Mouse (Mus musculus) ES-E14 (cell line): Measurements from ENCODE around the gene Cyp19a1. TPM values are rescaled to one million over a fixed set of nuclear protein-coding genes. Genes with fewer than 3 reads are reported as not detected.
A peak's percentile ranks its signal among the peaks of the same experiment; 100 is the strongest.

Experiments
- DNase-seq: peaks from one replicate; pipeline ENCODE4 v3.0.0-alpha.2; 2013; ENCODE audit warnings: low read depth, low spot score
- H3K27ac ChIP-seq: 2 replicates; pipeline ENCODE4 v1.5.1; 2012; ENCODE audit warnings: low read depth, mild to moderate bottlenecking, low read length, moderate library complexity, mixed read lengths; ENCODE audit not compliant: poor library complexity, insufficient read depth, severe bottlenecking
- H3K36me3 ChIP-seq: 2 replicates; pipeline ENCODE4 v1.6.1; 2012; ENCODE audit warnings: mild to moderate bottlenecking, low read length, moderate library complexity, mixed read lengths; ENCODE audit not compliant: control insufficient read depth, poor library complexity, insufficient read depth, severe bottlenecking
- H3K4me1 ChIP-seq, 2 experiments: fragments of 150-350 bp in 1 of 2; sonication (generic) in 1 of 2; 2 replicates each; pipeline ENCODE4 v1.6.1; 2012; ENCODE audit warnings: low read length in 2 of 2, mild to moderate bottlenecking in 1 of 2, mixed read lengths in 1 of 2; ENCODE audit not compliant: control insufficient read depth in 2 of 2, insufficient read depth in 2 of 2, poor library complexity in 1 of 2
- H3K4me3 ChIP-seq, 2 experiments: fragments of 150-350 bp in 1 of 2; sonication (generic) in 1 of 2; 2 replicates each; pipeline ENCODE4 v1.5.1; 2012; ENCODE audit warnings: low read length in 2 of 2, low read depth in 1 of 2, mild to moderate bottlenecking in 1 of 2, mixed read lengths in 1 of 2; ENCODE audit not compliant: insufficient read depth in 1 of 2, poor library complexity in 1 of 2, severe bottlenecking in 1 of 2
- H3K9ac ChIP-seq: 2 replicates; pipeline ENCODE4 v1.6.1; 2012; ENCODE audit warnings: low read depth, mild to moderate bottlenecking, low read length, mixed read lengths; ENCODE audit not compliant: poor library complexity, insufficient read depth, severe bottlenecking
- H3K9me3 ChIP-seq: fragments of 150-350 bp; sonication (generic); 2 replicates; pipeline ENCODE4 v1.6.1; 2012; ENCODE audit warnings: low read depth, mild to moderate bottlenecking, low read length; ENCODE audit not compliant: control insufficient read depth, insufficient read depth
- CHD2 ChIP-seq: IDR thresholded peaks from 2 replicates; pipeline ENCODE4 v1.6.1; 2014; ENCODE audit warnings: mild to moderate bottlenecking, low read depth, low read length, inconsistent platforms
- HCFC1 ChIP-seq: IDR thresholded peaks from 2 replicates; pipeline ENCODE4 v1.6.1; 2012; ENCODE audit warnings: low read length, inconsistent platforms, borderline replicate concordance; ENCODE audit not compliant: insufficient read depth
- MAFK ChIP-seq: IDR thresholded peaks from 2 replicates; pipeline ENCODE4 v1.6.1; 2014; ENCODE audit warnings: mild to moderate bottlenecking, low read depth, low read length, inconsistent platforms; ENCODE audit not compliant: insufficient read depth
- ZC3H11A ChIP-seq: IDR thresholded peaks from 2 replicates; pipeline ENCODE4 v1.6.1; 2012; ENCODE audit warnings: low read depth, mild to moderate bottlenecking, inconsistent platforms, low read length, borderline replicate concordance
- ZNF384 ChIP-seq: IDR thresholded peaks from 2 replicates; pipeline ENCODE4 v1.6.1; 2012; ENCODE audit warnings: low read depth, low read length, inconsistent platforms
- in situ Hi-C, 2 experiments: fragments of 600-800 bp; cut with MboI; formaldehyde crosslinking; loops; one replicate each; pipeline ENCODE4 v1.15.1; 2025; ENCODE audit warnings: low sequenced_read_pairs in 2 of 2, inconsistent platforms in 1 of 2; ENCODE audit not compliant: unreplicated experiment in 2 of 2
- total RNA-seq: library from RNA; depleted of rRNA; stranded (reverse); fragments of 300-350 nt; gene quantifications from 2 replicates; pipeline ENCODE4 v1.2.3, GENCODE M21; 2012; rRNA removed

Cyp19a1 gene
- total RNA-seq, 1 experiment = not detected

- DNase-seq = no peak
- Histone ChIP-seq H3K4me3 (no peak overlapping the region), H3K9ac (no peak overlapping the region), H3K9me3 (no peaks in the 10 kb centered on the region), H3K36me3 (no peaks in the 10 kb centered on the region), H3K4me1 (no peaks in the 10 kb centered on the region), H3K27ac (no peak overlapping the region)
- TF ChIP-seq HCFC1 (no peak), MAFK (no peak), ZC3H11A (no peak), CHD2 (no peak), ZNF384 (no peak)
- in situ Hi-C loops = no loop called here
These were observed 99.5 kb downstream of the Cyp19a1 start for GRCm38 (mm10) chr9:54168425-54168824.

GRCm38 (mm10) chr9:54163117-54163516 is 104.8 kb downstream of the Cyp19a1 start:
- Histone ChIP-seq H3K9ac (no peak overlapping the region), H3K4me1 (no peaks in the 10 kb centered on the region), H3K36me3 (no peaks in the 10 kb centered on the region), H3K27ac (no peak overlapping the region), H3K4me3 (no peak overlapping the region), H3K9me3 (no peaks in the 10 kb centered on the region)
- in situ Hi-C loops = no loop called here
- TF ChIP-seq MAFK (no peak), ZC3H11A (peak; percentile 50; the same call in 1 of the 2 replicates), CHD2 (no peak)
- DNase-seq = peak; percentile 51

DNA sequence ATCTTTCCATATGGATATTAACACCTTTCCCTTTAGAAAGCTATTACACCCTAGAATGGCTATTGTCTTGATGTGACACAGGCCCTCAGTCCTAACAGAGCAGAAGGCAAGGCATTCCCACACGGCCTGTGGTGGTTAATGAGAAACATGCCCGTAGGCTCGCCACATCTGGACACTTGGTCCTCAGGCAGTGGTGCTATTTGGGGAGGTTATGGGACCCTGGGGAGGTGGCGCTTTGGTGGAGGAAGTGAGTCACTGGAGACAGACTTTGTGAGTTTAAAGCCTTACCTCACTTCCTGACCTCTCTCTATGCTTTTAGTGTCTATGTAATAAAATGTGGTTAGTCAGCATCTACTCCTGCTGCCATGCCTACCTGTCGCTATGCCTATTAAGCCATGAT is 114.2 kb downstream of the Cyp19a1 start:
- no peak overlapping the region for H3K9ac ChIP-seq
- in situ Hi-C loops = no loop called here
- H3K36me3 ChIP-seq = no peaks in the 10 kb centered on the region
- TF ChIP-seq ZNF384 = no peak
- no peak overlapping the region for H3K4me3 ChIP-seq
- no peaks in the 10 kb centered on the region for H3K4me1 ChIP-seq
- DNase-seq = no peak
- H3K9me3 ChIP-seq = no peaks in the 10 kb centered on the region
- H3K27ac ChIP-seq = no peak overlapping the region

- no peak for DNase-seq
- in situ Hi-C loops = no loop called here
- H3K9ac ChIP-seq = no peak overlapping the region
- no peak overlapping the region for H3K27ac ChIP-seq
- no peaks in the 10 kb centered on the region for H3K9me3 ChIP-seq
- no peaks in the 10 kb centered on the region for H3K36me3 ChIP-seq
- TF ChIP-seq ZC3H11A = no peak
- TF ChIP-seq HCFC1 = no peak
- no peak for TF ChIP-seq ZNF384
- TF ChIP-seq MAFK = no peak
- TF ChIP-seq CHD2 = no peak
- no peaks in the 10 kb centered on the region for H3K4me1 ChIP-seq
- H3K4me3 ChIP-seq = no peak overlapping the region
These were observed 128.7 kb downstream of the Cyp19a1 start for GRCm38 (mm10) chr9:54139191-54139590.

Other genes with a start within 250 kb of the Cyp19a1 start
- 0.05 and 0.36 TPM in 2 replicates for gene Tnfaip8l3, start 199.7 kb downstream of the Cyp19a1 start, total RNA-seq
- not detected in 2 replicates for gene Gldn, start 18.4 kb upstream of the Cyp19a1 start, total RNA-seq
- gene Dmxl2, start 233.5 kb upstream of the Cyp19a1 start, total RNA-seq = 11.6 and 13.5 TPM in 2 replicates